Comparison of ENCODE assay signal across 8 mouse cellular contexts in genomic region chr10:127291881-127292638, GRCm38 (mm10). TPM values are rescaled to one million over a fixed set of nuclear protein-coding genes. Genes with fewer than 3 reads are reported as not detected.
A peak's percentile ranks its signal among the peaks of the same experiment; 100 is the strongest.
DNase-seq lines count a peak whose midpoint lies in the region; ATAC-seq lines count a peak whose summit lies in the region.

No protein-coding gene starts in this region.

- no peaks in the 10 kb centered on the region for H3K27me3 ChIP-seq in lung, embryonic 16.5 days (ENCODE audit: control insufficient read depth, insufficient read depth, low read depth, low read length)
- no peaks in the 10 kb centered on the region for H3K27me3 ChIP-seq in embryonic facial prominence, embryonic 13.5 days
- H3K27me3 ChIP-seq in limb, embryonic 10.5 days (ENCODE audit: low read depth, poor library complexity, severe bottlenecking): no peaks in the 10 kb centered on the region
- H3K27me3 ChIP-seq in neural tube, embryonic 14.5 days (ENCODE audit: control insufficient read depth, insufficient read depth, low read length): no peaks in the 10 kb centered on the region

- peaks cover 29% of the 10 kb centered on the region for H3K36me3 ChIP-seq in lung, embryonic 16.5 days (ENCODE audit: control insufficient read depth, insufficient read depth, low read length)
- H3K36me3 ChIP-seq in embryonic facial prominence, embryonic 13.5 days: peaks cover 46% of the 10 kb centered on the region
- peaks cover 55% of the 10 kb centered on the region for H3K36me3 ChIP-seq in limb, embryonic 10.5 days
- H3K36me3 ChIP-seq in neural tube, embryonic 14.5 days (ENCODE audit: control insufficient read depth, insufficient read depth, low read length): peaks cover 25% of the 10 kb centered on the region

- peaks cover 31% of the 10 kb centered on the region for H3K4me1 ChIP-seq in lung, embryonic 16.5 days (replicated peaks; ENCODE audit: control insufficient read depth, insufficient read depth, low read length)
- H3K4me1 ChIP-seq in embryonic facial prominence, embryonic 13.5 days: peaks cover 45% of the 10 kb centered on the region
- H3K4me1 ChIP-seq in limb, embryonic 10.5 days: peaks cover 45% of the 10 kb centered on the region
- peaks cover 24% of the 10 kb centered on the region for H3K4me1 ChIP-seq in neural tube, embryonic 14.5 days (ENCODE audit: control insufficient read depth, insufficient read depth, low read length)

- no peaks in the 10 kb centered on the region for H3K9me3 ChIP-seq in lung, embryonic 16.5 days (ENCODE audit: control insufficient read depth, low read length)
- no peaks in the 10 kb centered on the region for H3K9me3 ChIP-seq in embryonic facial prominence, embryonic 13.5 days
- H3K9me3 ChIP-seq in limb, embryonic 10.5 days (replicated peaks): no peaks in the 10 kb centered on the region
- no peaks in the 10 kb centered on the region for H3K9me3 ChIP-seq in neural tube, embryonic 14.5 days (ENCODE audit: control insufficient read depth, low read length)

- intact Hi-C loops in left cerebral cortex, postnatal 14 days (cut with DNase I): no loop called here

- peak overlapping the region; percentile 94; the same call in 1 of the 2 replicates for H3K27ac ChIP-seq in lung, embryonic 16.5 days (ENCODE audit: low read length)
- peak overlapping the region; percentile 97 for H3K27ac ChIP-seq in embryonic facial prominence, embryonic 13.5 days
- peak overlapping the region; percentile 95; the same call in 1 of the 2 replicates for H3K27ac ChIP-seq in limb, embryonic 10.5 days
- H3K27ac ChIP-seq in neural tube, embryonic 14.5 days (ENCODE audit: low read depth, low read length): no peak overlapping the region

- no peak for ATAC-seq in lung, embryonic 16.5 days (ENCODE audit: low read depth)
- no peak for ATAC-seq in embryonic facial prominence, embryonic 13.5 days (ENCODE audit: insufficient number of reproducible peaks, insufficient read depth, low FRiP score, low TSS enrichment, low read depth)
- ATAC-seq in neural tube, embryonic 14.5 days (ENCODE audit: low read depth): no peak
- ATAC-seq in inflammation-experienced regulatory T-cells, adult 6 months: no peak
- ATAC-seq in cerebellum, adult (ENCODE audit: insufficient number of reproducible peaks, low FRiP score, low TSS enrichment): no peak

- peak overlapping the region; percentile 84 for H3K4me3 ChIP-seq in lung, embryonic 16.5 days (ENCODE audit: low read length)
- peak overlapping the region; percentile 70 for H3K4me3 ChIP-seq in embryonic facial prominence, embryonic 13.5 days
- H3K4me3 ChIP-seq in limb, embryonic 10.5 days: peak overlapping the region; percentile 75
- H3K4me3 ChIP-seq in neural tube, embryonic 14.5 days (ENCODE audit: low read depth, low read length): peak overlapping the region; percentile 64

- no peak for DNase-seq in lung, postnatal 36 days
- DNase-seq in limb, embryonic 10.5 days (ENCODE audit: low spot score): no peak
- DNase-seq in left cerebral cortex, postnatal 14 days (ENCODE audit: low spot score in 2 of 2): no peak

- peak overlapping the region; percentile 75 for H3K4me2 ChIP-seq in lung, embryonic 16.5 days (ENCODE audit: low read depth, low read length)
- peak overlapping the region; percentile 89 for H3K4me2 ChIP-seq in embryonic facial prominence, embryonic 13.5 days
- H3K4me2 ChIP-seq in neural tube, embryonic 14.5 days (ENCODE audit: low read depth, low read length): peak overlapping the region; percentile 91

- peak overlapping the region; percentile 84 for H3K9ac ChIP-seq in lung, embryonic 16.5 days (ENCODE audit: low read length)
- peak overlapping the region; percentile 81 for H3K9ac ChIP-seq in embryonic facial prominence, embryonic 13.5 days
- 0 out of 2 replicates have a peak overlapping the region, but pooled peaks have one; percentile 29 for H3K9ac ChIP-seq in neural tube, embryonic 14.5 days (replicated peaks; ENCODE audit: low read depth, low read length)

- WGBS in lung, embryonic 16.5 days: 22% methylated on average over 5 of the region's 5 CpGs
- WGBS in embryonic facial prominence, embryonic 13.5 days: 46% methylated on average over 5 of the region's 5 CpGs
- WGBS in limb, embryonic 10.5 days: 66% methylated on average over 5 of the region's 5 CpGs
- WGBS in neural tube, embryonic 14.5 days: 57% methylated on average over 5 of the region's 5 CpGs

RNA-seq across cellular contexts. Expression of gene Mbd6, which starts 3.2 kb away (rescaled TPM):
- 10.6 and 15.2 TPM in 2 replicates for polyA plus RNA-seq in lung, embryonic 16.5 days (2015; fragmentation: Nextera tagmentation; extraction: Ambion mirVana)
- 14.9 and 19.2 TPM in 2 replicates for polyA plus RNA-seq in embryonic facial prominence, embryonic 13.5 days (2015; fragmentation: Nextera tagmentation; extraction: Ambion mirVana)
- 16.7 and 18.8 TPM in 2 replicates for polyA plus RNA-seq in limb, embryonic 10.5 days (2016; fragmentation: Nextera tagmentation; extraction: Ambion mirVana)
- 16.1 and 17.4 TPM in 2 replicates for polyA plus RNA-seq in neural tube, embryonic 14.5 days (2014; fragmentation: Nextera tagmentation; extraction: Ambion mirVana)
- polyA plus RNA-seq in inflammation-experienced regulatory T-cells, adult 6 months (2017; shearing (Covaris generic)): 10 to 100 TPM in 1 of 3 experiments, 1 to 10 TPM in 2; 4.0 to 11.8 (median 6.4) TPM
- 10 to 100 TPM; 41.2 to 44.7 TPM for total RNA-seq in left cerebral cortex, postnatal 14 days (2021)

RNA-seq across cellular contexts. Expression of gene Mars, which starts 19.5 kb away (rescaled TPM):
- 86.1 and 93.9 TPM in 2 replicates for polyA plus RNA-seq in lung, embryonic 16.5 days (2015; fragmentation: Nextera tagmentation; extraction: Ambion mirVana)
- 113 and 128 TPM in 2 replicates for polyA plus RNA-seq in embryonic facial prominence, embryonic 13.5 days (2015; fragmentation: Nextera tagmentation; extraction: Ambion mirVana)
- 170 and 205 TPM in 2 replicates for polyA plus RNA-seq in limb, embryonic 10.5 days (2016; fragmentation: Nextera tagmentation; extraction: Ambion mirVana)
- 117 and 123 TPM in 2 replicates for polyA plus RNA-seq in neural tube, embryonic 14.5 days (2014; fragmentation: Nextera tagmentation; extraction: Ambion mirVana)
- 10 to 100 TPM; 20.7 to 28.9 (median 21.3) TPM for polyA plus RNA-seq in inflammation-experienced regulatory T-cells, adult 6 months (2017; shearing (Covaris generic))
- 10 to 100 TPM; 59.1 to 61.5 TPM for total RNA-seq in left cerebral cortex, postnatal 14 days (2021)

RNA-seq across cellular contexts. Expression of gene Dctn2, which starts 25.9 kb away (rescaled TPM):
- 183 and 194 TPM in 2 replicates for polyA plus RNA-seq in lung, embryonic 16.5 days (2015; fragmentation: Nextera tagmentation; extraction: Ambion mirVana)
- polyA plus RNA-seq in embryonic facial prominence, embryonic 13.5 days (2015; fragmentation: Nextera tagmentation; extraction: Ambion mirVana): 187 and 199 TPM in 2 replicates
- 185 and 194 TPM in 2 replicates for polyA plus RNA-seq in limb, embryonic 10.5 days (2016; fragmentation: Nextera tagmentation; extraction: Ambion mirVana)
- 298 and 305 TPM in 2 replicates for polyA plus RNA-seq in neural tube, embryonic 14.5 days (2014; fragmentation: Nextera tagmentation; extraction: Ambion mirVana)
- 10 to 100 TPM; 54.0 to 61.1 (median 56.9) TPM for polyA plus RNA-seq in inflammation-experienced regulatory T-cells, adult 6 months (2017; shearing (Covaris generic))
- total RNA-seq in left cerebral cortex, postnatal 14 days (2021): 100 to 1,000 TPM; 308 to 321 TPM

RNA-seq across cellular contexts. Expression of gene Kif5a, which starts 28.9 kb away (rescaled TPM):
- 1.2 TPM in 2 replicates for polyA plus RNA-seq in lung, embryonic 16.5 days (2015; fragmentation: Nextera tagmentation; extraction: Ambion mirVana)
- polyA plus RNA-seq in embryonic facial prominence, embryonic 13.5 days (2015; fragmentation: Nextera tagmentation; extraction: Ambion mirVana): 6.7 and 8.1 TPM in 2 replicates
- polyA plus RNA-seq in limb, embryonic 10.5 days (2016; fragmentation: Nextera tagmentation; extraction: Ambion mirVana): 1.4 and 2.2 TPM in 2 replicates
- polyA plus RNA-seq in neural tube, embryonic 14.5 days (2014; fragmentation: Nextera tagmentation; extraction: Ambion mirVana): 117 and 147 TPM in 2 replicates
- under 1 TPM in 2 of 3 experiments, not detected in 1; 0.16 to 0.19 TPM for polyA plus RNA-seq in inflammation-experienced regulatory T-cells, adult 6 months (2017; shearing (Covaris generic))
- 100 to 1,000 TPM; 581 to 593 TPM for total RNA-seq in left cerebral cortex, postnatal 14 days (2021)

RNA-seq across cellular contexts. Expression of gene Arhgap9, which starts 29.7 kb away (rescaled TPM):
- polyA plus RNA-seq in lung, embryonic 16.5 days (2015; fragmentation: Nextera tagmentation; extraction: Ambion mirVana): 5.5 and 6.9 TPM in 2 replicates
- 3.1 and 3.4 TPM in 2 replicates for polyA plus RNA-seq in embryonic facial prominence, embryonic 13.5 days (2015; fragmentation: Nextera tagmentation; extraction: Ambion mirVana)
- 5.5 and 5.9 TPM in 2 replicates for polyA plus RNA-seq in limb, embryonic 10.5 days (2016; fragmentation: Nextera tagmentation; extraction: Ambion mirVana)
- polyA plus RNA-seq in neural tube, embryonic 14.5 days (2014; fragmentation: Nextera tagmentation; extraction: Ambion mirVana): 0.42 and 1.1 TPM in 2 replicates
- 100 to 1,000 TPM in 2 of 3 experiments, 10 to 100 TPM in 1; 91.9 to 112 (median 108) TPM for polyA plus RNA-seq in inflammation-experienced regulatory T-cells, adult 6 months (2017; shearing (Covaris generic))
- 1 to 10 TPM in 1 of 2 experiments, under 1 TPM in 1; 0.66 to 1.2 TPM for total RNA-seq in left cerebral cortex, postnatal 14 days (2021)

Comparison
In these comparisons a context has a peak if more than half of its experiments do, and no peak if none do; other contexts are left out.
1. H3K9ac ChIP-seq: peak in every context shown above with its lines; median percentile 84 in lung, embryonic 16.5 days; 81 in embryonic facial prominence, embryonic 13.5 days; 29 in neural tube, embryonic 14.5 days.